Mouse (Mus musculus): ENCODE measurements around the gene Ppp1r21. TPM values are rescaled to one million over a fixed set of nuclear protein-coding genes. Genes with fewer than 3 reads are reported as not detected.

Gene Ppp1r21
- polyA plus RNA-seq, 1 experiment from 2014 or later, result 16.6 TPM

GRCm38 (mm10) chr17:88508846-88509508, 20.9 kb upstream of the Ppp1r21 start:
- no peak overlapping the region for H3K9ac ChIP-seq (ENCODE audit: low read depth, low read length)
- H3K27me3 ChIP-seq (replicated peaks; ENCODE audit: control insufficient read depth, insufficient read depth, low read length), result no peaks in the 10 kb centered on the region
- peaks cover 3% of the 10 kb centered on the region for H3K4me1 ChIP-seq (replicated peaks; ENCODE audit: control insufficient read depth, insufficient read depth, low read length)
- 26% methylated on average over 12 of the region's 12 CpGs for WGBS
- H3K9me3 ChIP-seq (ENCODE audit: control insufficient read depth, low read length), result no peaks in the 10 kb centered on the region
- H3K4me2 ChIP-seq, result peak overlapping the region; percentile 36
- no peaks in the 10 kb centered on the region for H3K36me3 ChIP-seq (ENCODE audit: control insufficient read depth, insufficient read depth, low read length)
- DNase-seq (ENCODE audit: low spot score) (peak; percentile 33), ATAC-seq (replicated peaks; ENCODE audit: low FRiP score) (peak; percentile 63)
- H3K4me3 ChIP-seq (ENCODE audit: low read depth, low read length), result no peak overlapping the region
- H3K27ac ChIP-seq (ENCODE audit: low read depth, low read length), result no peak overlapping the region

GRCm38 (mm10) chr17:88509999-88510398, 19.9 kb upstream of the Ppp1r21 start:
- H3K27ac ChIP-seq (ENCODE audit: low read depth, low read length), result no peak overlapping the region
- no peak overlapping the region for H3K9ac ChIP-seq (ENCODE audit: low read depth, low read length)
- no peak overlapping the region for H3K4me2 ChIP-seq
- H3K4me3 ChIP-seq (ENCODE audit: low read depth, low read length), result no peak overlapping the region
- 70% methylated on average over 3 of the region's 3 CpGs for WGBS
- ATAC-seq (replicated peaks; ENCODE audit: low FRiP score), result no peak
- no peaks in the 10 kb centered on the region for H3K36me3 ChIP-seq (ENCODE audit: control insufficient read depth, insufficient read depth, low read length)
- no peaks in the 10 kb centered on the region for H3K27me3 ChIP-seq (replicated peaks; ENCODE audit: control insufficient read depth, insufficient read depth, low read length)
- no peak for DNase-seq (ENCODE audit: low spot score)
- peaks cover 3% of the 10 kb centered on the region for H3K4me1 ChIP-seq (replicated peaks; ENCODE audit: control insufficient read depth, insufficient read depth, low read length)
- no peaks in the 10 kb centered on the region for H3K9me3 ChIP-seq (ENCODE audit: control insufficient read depth, low read length)

- peak; percentile 59; the same call in 1 of the 2 replicates for ATAC-seq (replicated peaks; ENCODE audit: low FRiP score)
- H3K36me3 ChIP-seq (ENCODE audit: control insufficient read depth, insufficient read depth, low read length), result no peaks in the 10 kb centered on the region
- no peak overlapping the region for H3K4me3 ChIP-seq (ENCODE audit: low read depth, low read length)
- DNase-seq (ENCODE audit: low spot score), result peak; percentile 74
- H3K27me3 ChIP-seq (replicated peaks; ENCODE audit: control insufficient read depth, insufficient read depth, low read length), result no peaks in the 10 kb centered on the region
- no peaks in the 10 kb centered on the region for H3K9me3 ChIP-seq (ENCODE audit: control insufficient read depth, low read length)
- H3K4me1 ChIP-seq (replicated peaks; ENCODE audit: control insufficient read depth, insufficient read depth, low read length), result no peaks in the 10 kb centered on the region; the same call in 1 of the 2 replicates
- H3K27ac ChIP-seq (ENCODE audit: low read depth, low read length), result no peak overlapping the region
- no peak overlapping the region for H3K4me2 ChIP-seq
- no peak overlapping the region for H3K9ac ChIP-seq (ENCODE audit: low read depth, low read length)
- 16% methylated on average over 10 of the region's 10 CpGs for WGBS
Observed at GRCm38 (mm10) chr17:88511095-88511551, 18.8 kb upstream of the Ppp1r21 start.

- no peaks in the 10 kb centered on the region for H3K36me3 ChIP-seq (ENCODE audit: control insufficient read depth, insufficient read depth, low read length)
- no peaks in the 10 kb centered on the region for H3K9me3 ChIP-seq (ENCODE audit: control insufficient read depth, low read length)
- H3K9ac ChIP-seq (ENCODE audit: low read depth, low read length), result no peak overlapping the region
- no peak for ATAC-seq (replicated peaks; ENCODE audit: low FRiP score)
- no peak overlapping the region for H3K4me3 ChIP-seq (ENCODE audit: low read depth, low read length)
- no peaks in the 10 kb centered on the region for H3K27me3 ChIP-seq (replicated peaks; ENCODE audit: control insufficient read depth, insufficient read depth, low read length)
- WGBS, result 77% methylated on average over 7 of the region's 7 CpGs
- H3K4me2 ChIP-seq, result no peak overlapping the region
- no peak overlapping the region for H3K27ac ChIP-seq (ENCODE audit: low read depth, low read length)
- DNase-seq (ENCODE audit: low spot score), result no peak
- H3K4me1 ChIP-seq (replicated peaks; ENCODE audit: control insufficient read depth, insufficient read depth, low read length), result no peaks in the 10 kb centered on the region
Observed at GRCm38 (mm10) chr17:88516477-88516876, 13.4 kb upstream of the Ppp1r21 start.

GRCm38 (mm10) chr17:88527781-88528180, 2.1 kb upstream of the Ppp1r21 start:
- 32% methylated on average over 2 of the region's 2 CpGs for WGBS
- ATAC-seq (replicated peaks; ENCODE audit: low FRiP score), result no peak
- Histone ChIP-seq H3K4me2 (no peak overlapping the region), H3K4me1 (replicated peaks; ENCODE audit: control insufficient read depth, insufficient read depth, low read length) (peaks cover 8% of the 10 kb centered on the region), H3K9me3 (ENCODE audit: control insufficient read depth, low read length) (no peaks in the 10 kb centered on the region), H3K27ac (ENCODE audit: low read depth, low read length) (no peak overlapping the region), H3K9ac (ENCODE audit: low read depth, low read length) (no peak overlapping the region), H3K36me3 (ENCODE audit: control insufficient read depth, insufficient read depth, low read length) (no peaks in the 10 kb centered on the region), H3K27me3 (replicated peaks; ENCODE audit: control insufficient read depth, insufficient read depth, low read length) (no peaks in the 10 kb centered on the region), H3K4me3 (ENCODE audit: low read depth, low read length) (no peak overlapping the region)
- DNase-seq (ENCODE audit: low spot score), result no peak

- DNase-seq (ENCODE audit: low spot score), result no peak
- Histone ChIP-seq H3K4me1 (replicated peaks; ENCODE audit: control insufficient read depth, insufficient read depth, low read length) (peaks cover 8% of the 10 kb centered on the region), H3K4me2 (peak overlapping the region; percentile 89), H3K27me3 (replicated peaks; ENCODE audit: control insufficient read depth, insufficient read depth, low read length) (no peaks in the 10 kb centered on the region), H3K9me3 (ENCODE audit: control insufficient read depth, low read length) (no peaks in the 10 kb centered on the region), H3K9ac (ENCODE audit: low read depth, low read length) (peak overlapping the region; percentile 75), H3K4me3 (ENCODE audit: low read depth, low read length) (peak overlapping the region; percentile 75), H3K36me3 (ENCODE audit: control insufficient read depth, insufficient read depth, low read length) (no peaks in the 10 kb centered on the region), H3K27ac (ENCODE audit: low read depth, low read length) (no peak overlapping the region)
- WGBS, result 0% methylated on average over 14 of the region's 14 CpGs
- peak; percentile 71 for ATAC-seq (replicated peaks; ENCODE audit: low FRiP score)
Observed at GRCm38 (mm10) chr17:88530236-88530619, 310 bp downstream of the Ppp1r21 start.

GRCm38 (mm10) chr17:88530667-88531066, 749 bp downstream of the Ppp1r21 start:
- no peaks in the 10 kb centered on the region for H3K9me3 ChIP-seq (ENCODE audit: control insufficient read depth, low read length)
- peak overlapping the region; percentile 89 for H3K4me2 ChIP-seq
- DNase-seq (ENCODE audit: low spot score), result no peak
- peaks cover 2% of the 10 kb centered on the region; the same call in 1 of the 2 replicates for H3K36me3 ChIP-seq (ENCODE audit: control insufficient read depth, insufficient read depth, low read length)
- WGBS, result 9% methylated on average over 11 of the region's 11 CpGs
- H3K27me3 ChIP-seq (replicated peaks; ENCODE audit: control insufficient read depth, insufficient read depth, low read length), result no peaks in the 10 kb centered on the region
- ATAC-seq (replicated peaks; ENCODE audit: low FRiP score), result no peak
- H3K4me1 ChIP-seq (replicated peaks; ENCODE audit: control insufficient read depth, insufficient read depth, low read length), result peaks cover 8% of the 10 kb centered on the region
- no peak overlapping the region for H3K27ac ChIP-seq (ENCODE audit: low read depth, low read length)
- H3K4me3 ChIP-seq (ENCODE audit: low read depth, low read length), result peak overlapping the region; percentile 75
- peak overlapping the region; percentile 75 for H3K9ac ChIP-seq (ENCODE audit: low read depth, low read length)

GRCm38 (mm10) chr17:88531176-88531575, 1.3 kb downstream of the Ppp1r21 start:
- H3K36me3 ChIP-seq (ENCODE audit: control insufficient read depth, insufficient read depth, low read length), result peaks cover 2% of the 10 kb centered on the region; the same call in 1 of the 2 replicates
- peak overlapping the region; percentile 89 for H3K4me2 ChIP-seq
- peaks cover 8% of the 10 kb centered on the region for H3K4me1 ChIP-seq (replicated peaks; ENCODE audit: control insufficient read depth, insufficient read depth, low read length)
- H3K9ac ChIP-seq (ENCODE audit: low read depth, low read length), result no peak overlapping the region
- ATAC-seq (replicated peaks; ENCODE audit: low FRiP score) (no peak), DNase-seq (ENCODE audit: low spot score) (no peak)
- no peak overlapping the region for H3K4me3 ChIP-seq (ENCODE audit: low read depth, low read length)
- 56% methylated on average over 6 of the region's 6 CpGs for WGBS
- H3K9me3 ChIP-seq (ENCODE audit: control insufficient read depth, low read length), result no peaks in the 10 kb centered on the region
- H3K27ac ChIP-seq (ENCODE audit: low read depth, low read length), result no peak overlapping the region
- H3K27me3 ChIP-seq (replicated peaks; ENCODE audit: control insufficient read depth, insufficient read depth, low read length), result no peaks in the 10 kb centered on the region

- peaks cover 2% of the 10 kb centered on the region; the same call in 1 of the 2 replicates for H3K36me3 ChIP-seq (ENCODE audit: control insufficient read depth, insufficient read depth, low read length)
- DNase-seq (ENCODE audit: low spot score), result no peak
- ATAC-seq (replicated peaks; ENCODE audit: low FRiP score), result no peak
- no peak overlapping the region for H3K9ac ChIP-seq (ENCODE audit: low read depth, low read length)
- WGBS, result 79% methylated on average over 8 of the region's 8 CpGs
- H3K4me3 ChIP-seq (ENCODE audit: low read depth, low read length), result no peak overlapping the region
- H3K27ac ChIP-seq (ENCODE audit: low read depth, low read length), result no peak overlapping the region
- no peak overlapping the region for H3K4me2 ChIP-seq
- H3K27me3 ChIP-seq (replicated peaks; ENCODE audit: control insufficient read depth, insufficient read depth, low read length), result no peaks in the 10 kb centered on the region
- H3K4me1 ChIP-seq (replicated peaks; ENCODE audit: control insufficient read depth, insufficient read depth, low read length), result peaks cover 13% of the 10 kb centered on the region
- H3K9me3 ChIP-seq (ENCODE audit: control insufficient read depth, low read length), result no peaks in the 10 kb centered on the region
Observed at GRCm38 (mm10) chr17:88537842-88538430, 8.0 kb downstream of the Ppp1r21 start.

Data from liver, embryonic 11.5 days (tissue).